Mouse (Mus musculus): Measurements from ENCODE around the gene Trak1. TPM values are rescaled to one million over a fixed set of nuclear protein-coding genes. Genes with fewer than 3 reads are reported as not detected.

Trak1 gene
- 9.0 TPM for polyA plus RNA-seq (2014; fragmentation: Illumina TruSeq; extraction: RNeasy Lipid Tissue Mini Kit (QIAGEN cat#74804); ENCODE audit: low read depth, low replicate concordance)

GRCm38 (mm10) chr9:121297171-121298064 is at the start of gene Trak1:
Trak1 (plus strand) TSS chr9:121297502.

GRCm38 (mm10) chr9:121277118-121278060 is 19.9 kb upstream of the Trak1 start, which contains the start of gene Ulk4:
Ulk4 (minus strand) TSS chr9:121277197.

GRCm38 (mm10) chr9:121495529-121495928 is 198.2 kb downstream of the Trak1 start, which contains the start of gene Cck:
Cck (minus strand) TSS chr9:121495694.

Other genes with a start within 250 kb of the Trak1 start
- gene Ulk4, start 20.3 kb upstream of the Trak1 start, polyA plus RNA-seq (2014; fragmentation: Illumina TruSeq; extraction: RNeasy Lipid Tissue Mini Kit (QIAGEN cat#74804); ENCODE audit: low read depth, low replicate concordance): 0.23 TPM
- not detected for gene Cck, start 198.2 kb downstream of the Trak1 start, polyA plus RNA-seq (2014; fragmentation: Illumina TruSeq; extraction: RNeasy Lipid Tissue Mini Kit (QIAGEN cat#74804); ENCODE audit: low read depth, low replicate concordance)

All from adrenal gland, adult 10 weeks (tissue).